Mouse (Mus musculus) hematopoietic stem cell, adult 5-6 weeks (primary cell): ENCODE data around the gene Polr3h. TPM values are rescaled to one million over a fixed set of nuclear protein-coding genes. Genes with fewer than 3 reads are reported as not detected.

Experiments used
- ATAC-seq, 2 experiments: fragments of 125-278 bp in 1 of 2; replicated peaks in 1 of 2; 2 replicates each; pipeline ENCODE4 v1.8.0; 2016 to 2017; ENCODE audit warnings: inconsistent platforms in 2 of 2, mild to moderate bottlenecking in 2 of 2, moderate number of reproducible peaks in 2 of 2, low read depth in 1 of 2, moderate TSS enrichment in 1 of 2; ENCODE audit not compliant: low FRiP score in 2 of 2, poor library complexity in 2 of 2, severe bottlenecking in 2 of 2, insufficient read depth in 1 of 2, low TSS enrichment in 1 of 2
- total RNA-seq: library from RNA; stranded (forward); fragments of 172-1452, 232-1000 nt; gene quantifications from 2 replicates; pipeline ENCODE4 v1.2.3, GENCODE M21; 2017

The Polr3h gene
- total RNA-seq, 1 experiment from 2014 or later: 32.6 TPM

GRCm38 (mm10) chr15:81840306-81840705 is 85.7 kb downstream of the Polr3h start:
- no peak for ATAC-seq

- 0 out of 4 replicates have a peak, but pooled peaks of 1 of the 2 experiments have one; percentile 25 for ATAC-seq
Measured at GRCm38 (mm10) chr15:81839634-81840033, 86.4 kb downstream of the Polr3h start.

- no peak for ATAC-seq
Measured at GRCm38 (mm10) chr15:81838554-81839235, 87.3 kb downstream of the Polr3h start.

Other genes with a start within 250 kb of the Polr3h start
- gene Chadl, start 229.0 kb downstream of the Polr3h start, total RNA-seq: 0.19 and 0.69 TPM in 2 replicates
- gene Zc3h7b, start 181.2 kb downstream of the Polr3h start, total RNA-seq: 40.3 and 42.2 TPM in 2 replicates
- 80.7 and 125 TPM in 2 replicates for gene Rangap1, start 180.7 kb downstream of the Polr3h start, total RNA-seq
- gene Tef, start 123.8 kb downstream of the Polr3h start, total RNA-seq: 18.6 and 28.9 TPM in 2 replicates
- 36.6 and 38.4 TPM in 2 replicates for gene Tob2, start 67.4 kb downstream of the Polr3h start, total RNA-seq
- 35.5 and 56.0 TPM in 2 replicates for gene Phf5a, start 54.3 kb downstream of the Polr3h start, total RNA-seq
- gene Aco2, start 53.9 kb downstream of the Polr3h start, total RNA-seq: 98.4 and 130 TPM in 2 replicates
- gene Csdc2, start 10.5 kb upstream of the Polr3h start, total RNA-seq: not detected in 2 replicates
- gene Pmm1, start 34.7 kb upstream of the Polr3h start, total RNA-seq: 12.5 and 13.4 TPM in 2 replicates
- not detected in 2 replicates for gene 1700029P11Rik, start 54.3 kb upstream of the Polr3h start, total RNA-seq
- 364 and 390 TPM in 2 replicates for gene Xrcc6, start 61.6 kb upstream of the Polr3h start, total RNA-seq
- gene Desi1, start 107.6 kb upstream of the Polr3h start, total RNA-seq: 8.3 and 10.0 TPM in 2 replicates
- 167 and 205 TPM in 2 replicates for gene Snu13, start 121.4 kb upstream of the Polr3h start, total RNA-seq
- not detected in 2 replicates for gene 4930407I10Rik, start 132.9 kb upstream of the Polr3h start, total RNA-seq
- gene Mei1, start 143.8 kb upstream of the Polr3h start, total RNA-seq: not detected in 2 replicates
- gene Ccdc134, start 201.7 kb upstream of the Polr3h start, total RNA-seq: 15.9 and 20.8 TPM in 2 replicates
- gene Srebf2, start 220.9 kb upstream of the Polr3h start, total RNA-seq: 64.0 and 83.8 TPM in 2 replicates